Mouse (Mus musculus) mature B cell (primary cell): ENCODE measurements around the gene Gtf2ird1.
"Not testable (repeated sequence)": the region's sequence is repeated elsewhere in the genome, so short reads cannot be mapped to it uniquely, and the experiment has no call there.

Experiments used
- in situ Hi-C: fragments of 300-500 bp; cut with MboI; formaldehyde crosslinking; loops from 2 replicates; pipeline ENCODE4 v1.14.3; 2019

Gtf2ird1 gene

GRCm38 (mm10) chr5:134410307-134410836 lies 46.1 kb downstream of the Gtf2ird1 start:
- in situ Hi-C loops: no loop called here

DNA sequence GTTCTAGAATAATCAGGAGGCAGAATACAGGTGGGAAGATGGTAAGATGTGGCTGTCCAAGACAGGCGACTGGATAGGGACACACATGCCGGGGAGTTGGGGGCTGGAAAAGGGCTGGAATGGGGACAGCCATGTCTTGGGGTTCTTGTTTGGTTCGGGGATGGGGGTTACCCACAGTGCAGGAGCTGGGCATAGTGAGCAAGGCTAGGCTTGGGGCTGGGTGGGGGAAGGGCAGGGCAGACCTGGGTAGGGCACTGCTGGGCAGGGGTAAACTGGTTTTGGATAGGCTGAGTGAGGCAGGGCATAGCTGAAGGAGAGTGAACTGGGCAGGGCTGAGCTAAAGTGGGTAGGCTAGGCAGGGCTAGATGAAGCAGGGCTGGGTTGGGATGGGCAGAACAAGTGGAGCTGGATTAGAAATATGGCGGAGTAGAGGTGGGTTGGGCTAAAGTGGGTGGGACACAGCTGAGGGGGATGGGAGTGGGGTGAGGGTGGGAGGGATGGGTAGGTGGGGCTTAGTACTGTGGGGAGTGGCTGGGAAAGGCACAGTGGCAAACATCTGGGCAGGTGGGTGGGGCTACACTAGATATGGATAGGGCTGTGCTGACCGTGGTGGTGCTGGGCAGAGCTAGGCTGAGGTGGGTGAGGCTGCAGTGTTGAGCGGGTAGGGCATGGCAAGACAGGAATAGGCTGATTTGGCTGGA lies 46.8 kb downstream of the Gtf2ird1 start:
- in situ Hi-C loops: no loop called here

DNA sequence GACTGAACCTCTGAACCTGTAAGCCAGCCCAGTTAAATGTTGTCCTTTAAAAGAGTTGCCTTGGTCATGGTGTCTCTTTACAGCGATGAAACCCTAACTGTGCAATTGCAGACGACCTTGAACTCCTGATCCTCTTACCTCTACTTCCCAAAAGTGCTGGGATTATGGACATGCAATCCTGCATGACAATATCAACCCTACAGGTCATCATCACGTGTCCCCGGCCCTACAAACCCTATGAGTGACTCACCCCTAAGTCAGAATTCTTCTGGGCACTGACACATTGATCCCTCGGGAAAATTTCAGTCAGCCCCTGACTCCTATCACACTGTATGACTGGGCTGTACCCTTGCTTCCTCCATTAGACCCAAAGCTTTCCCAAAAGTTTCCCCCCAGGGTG lies 48.4 kb downstream of the Gtf2ird1 start:
- in situ Hi-C loops: no loop called here

DNA sequence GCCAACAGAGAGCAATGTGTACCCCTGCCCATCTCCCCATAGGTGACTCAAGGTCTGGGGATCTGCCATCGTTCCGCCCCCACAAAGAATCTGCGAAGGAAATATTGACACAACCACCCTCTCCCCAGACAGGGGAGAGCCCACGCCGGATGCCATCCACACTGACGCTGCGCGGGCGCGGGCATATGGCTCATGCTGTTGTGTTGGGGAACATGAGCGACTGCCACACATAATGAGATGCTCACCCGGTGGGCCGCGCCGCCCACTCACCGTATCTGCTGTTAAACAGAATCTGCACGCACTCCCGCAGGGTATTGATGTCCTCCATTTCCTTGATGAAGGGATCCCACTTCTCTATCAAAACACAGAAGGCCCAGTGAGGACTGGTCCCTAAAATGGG lies 54.7 kb downstream of the Gtf2ird1 start:
- in situ Hi-C loops: no loop called here

DNA sequence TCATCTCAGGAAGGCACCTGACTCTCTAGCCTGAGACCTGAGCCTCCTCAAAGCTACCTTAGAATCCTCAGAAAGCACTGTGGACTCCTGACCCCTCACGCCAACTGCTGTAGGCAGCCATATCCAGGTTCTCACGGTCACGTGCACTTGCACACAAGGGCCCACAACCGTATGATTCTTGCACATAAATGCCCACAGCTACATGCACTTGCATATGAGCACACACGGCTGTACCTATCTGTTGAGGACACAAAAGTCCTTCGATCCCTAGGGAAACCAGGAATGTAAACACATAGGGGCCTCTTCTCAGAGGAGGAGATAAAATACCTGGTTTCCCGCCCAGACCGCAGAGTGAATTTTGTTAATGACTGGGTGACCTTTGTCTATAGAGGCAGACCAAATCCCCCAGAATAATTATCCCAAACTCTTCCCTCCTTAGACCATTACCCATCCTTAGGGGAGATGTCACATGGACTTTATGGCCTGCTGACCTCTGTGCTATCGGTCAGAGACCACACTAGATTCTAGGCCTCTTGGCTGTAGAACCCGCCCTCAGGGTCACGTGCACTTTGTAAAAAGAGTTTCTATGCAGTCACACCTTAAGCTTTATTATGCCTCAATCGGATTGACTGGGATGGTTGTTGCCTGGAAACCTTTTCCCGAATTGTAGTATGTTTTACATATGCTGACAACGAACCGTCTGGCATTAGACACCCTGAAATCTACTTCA lies 58.9 kb downstream of the Gtf2ird1 start:
- in situ Hi-C loops: no loop called here

- in situ Hi-C loops: no loop called here
Observed at GRCm38 (mm10) chr5:134396519-134396918, 60.0 kb downstream of the Gtf2ird1 start.

DNA sequence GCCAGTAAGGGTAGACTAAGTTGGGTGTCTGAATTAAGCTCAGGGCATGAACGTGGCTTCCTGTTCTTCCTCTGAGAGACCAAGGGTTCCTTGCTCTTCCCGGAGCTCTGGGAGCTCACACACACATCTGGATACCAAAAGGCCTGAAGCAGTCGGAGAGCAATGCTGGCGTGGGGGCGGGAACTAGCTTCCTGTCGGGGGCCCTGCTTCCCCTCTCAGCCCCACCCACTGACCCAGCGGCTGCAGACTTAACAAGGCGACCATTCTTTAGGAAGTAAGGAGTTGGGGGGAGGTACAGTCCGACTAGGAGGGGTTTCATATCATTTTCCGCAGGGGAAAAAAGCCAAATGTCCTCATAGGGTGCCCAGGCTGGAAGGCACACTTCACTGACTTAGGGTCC lies 61.9 kb downstream of the Gtf2ird1 start:
- in situ Hi-C loops: no loop called here

GRCm38 (mm10) chr5:134393624-134394023 lies 62.9 kb downstream of the Gtf2ird1 start:
- in situ Hi-C loops: no loop called here

DNA sequence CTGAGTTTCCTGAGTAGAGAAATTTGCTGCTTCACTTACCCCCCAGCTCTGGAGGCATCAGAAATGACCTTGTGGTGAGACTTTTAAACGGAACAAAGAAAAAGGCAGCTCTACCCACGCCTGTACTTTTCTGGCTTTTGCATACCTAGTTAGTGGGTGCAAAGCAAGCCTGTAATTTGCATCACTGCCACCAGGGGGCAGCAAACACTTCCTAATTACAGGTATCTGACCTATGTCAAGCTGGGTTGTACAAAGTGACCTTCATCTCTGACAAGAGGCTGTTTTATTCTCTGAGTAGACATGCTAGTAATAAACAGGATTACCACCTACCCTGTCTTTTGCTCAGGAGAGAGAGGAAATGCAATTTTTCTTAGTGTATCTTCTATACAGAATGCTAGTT lies 71.4 kb downstream of the Gtf2ird1 start:
- in situ Hi-C loops: no loop called here

DNA sequence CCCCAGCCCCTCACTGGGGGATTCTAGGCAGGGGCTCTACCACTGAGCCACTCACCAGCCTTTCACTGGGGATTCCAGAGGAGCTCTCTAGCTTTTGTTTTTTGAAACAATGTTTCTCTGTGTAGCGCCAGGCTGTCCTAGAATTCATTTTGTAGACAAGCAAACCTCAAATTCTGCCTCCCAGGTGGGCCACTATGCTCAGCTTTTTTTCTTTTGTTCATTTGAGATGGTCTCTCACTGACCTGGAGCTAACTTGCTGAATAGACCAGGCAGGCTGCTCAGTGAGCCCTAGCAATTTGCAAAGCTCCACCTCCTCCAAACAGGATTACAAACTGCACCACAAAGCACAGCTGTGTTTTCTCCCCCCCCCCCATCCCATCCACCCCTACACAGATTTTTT lies 81.3 kb downstream of the Gtf2ird1 start:
- in situ Hi-C loops: no loop called here

DNA sequence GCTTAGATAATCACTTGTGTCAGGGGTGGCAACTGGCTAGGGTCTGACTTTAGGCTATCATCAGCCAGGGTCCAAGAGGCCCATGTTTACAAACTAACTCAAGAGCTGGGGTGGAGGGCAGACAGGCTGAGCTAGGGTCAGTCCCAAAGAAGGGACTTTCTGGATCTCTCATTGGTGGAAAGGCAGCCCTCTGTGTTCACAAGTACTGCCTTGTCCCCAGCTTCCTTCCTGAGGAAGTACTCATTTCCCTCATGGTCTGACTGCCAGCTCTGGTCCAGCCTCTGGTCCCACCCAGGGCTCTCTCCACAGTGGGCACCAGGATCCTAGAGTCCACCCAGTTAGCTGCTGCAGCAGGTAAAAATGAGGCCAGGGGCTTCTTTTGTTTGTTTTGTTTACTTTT lies 82.0 kb downstream of the Gtf2ird1 start:
- in situ Hi-C loops: no loop called here

- in situ Hi-C loops: no loop called here
Observed at GRCm38 (mm10) chr5:134373912-134374488, 82.5 kb downstream of the Gtf2ird1 start.

DNA sequence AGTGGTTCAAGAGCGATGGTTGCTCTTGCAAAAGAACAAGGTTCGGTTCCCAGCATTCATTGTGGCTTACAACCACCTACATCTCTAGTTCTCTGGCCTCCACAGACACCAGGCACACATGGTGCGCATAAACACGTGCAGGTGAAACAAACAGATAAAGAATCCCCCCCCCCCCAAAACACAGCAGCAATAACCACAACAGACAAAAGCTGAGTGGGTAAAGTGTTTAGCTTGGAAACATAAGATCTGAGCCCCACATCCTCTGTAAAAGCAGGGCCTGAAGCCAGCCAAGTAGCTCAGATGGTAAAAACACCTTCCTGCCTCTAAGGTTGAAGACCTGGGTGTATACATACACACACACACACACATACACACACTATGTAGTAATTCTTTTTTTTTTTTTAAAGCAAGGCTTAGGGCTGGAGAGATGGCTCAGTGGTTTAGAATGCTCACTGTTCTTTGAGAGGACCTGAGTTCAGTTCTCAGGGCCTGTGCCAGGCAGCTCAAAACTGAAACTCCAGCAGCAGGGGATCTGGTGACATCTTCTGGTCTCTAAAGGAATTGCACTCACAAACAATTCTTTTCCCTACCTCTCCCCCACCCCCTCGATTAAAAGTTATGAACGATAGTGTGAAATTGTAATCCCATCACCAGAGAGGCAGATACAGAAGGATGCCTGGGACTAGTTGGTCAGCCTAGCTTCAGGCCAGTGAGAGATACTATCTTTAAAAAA lies 83.4 kb downstream of the Gtf2ird1 start:
- in situ Hi-C loops: no loop called here

GRCm38 (mm10) chr5:134371511-134372289 lies 84.8 kb downstream of the Gtf2ird1 start:
- in situ Hi-C loops: no loop called here

DNA sequence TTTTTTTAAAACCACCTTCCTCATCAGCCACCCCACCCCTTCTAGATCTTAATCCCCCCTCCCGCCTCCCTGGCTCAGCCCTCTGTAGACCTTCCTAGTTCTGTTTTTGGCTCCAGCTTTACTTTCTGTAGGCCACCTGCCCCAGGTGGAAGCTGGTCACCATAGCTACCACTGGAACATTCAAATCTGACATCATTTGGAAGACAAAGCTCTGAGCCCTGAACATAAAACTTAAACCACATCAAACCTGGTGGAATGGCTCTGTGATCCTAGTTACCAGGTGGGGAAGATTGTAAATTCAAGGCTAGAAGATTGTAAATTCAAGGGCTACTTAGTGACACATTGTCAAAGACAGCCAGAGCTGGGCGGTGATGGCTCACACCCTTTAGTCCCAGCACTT lies 85.7 kb downstream of the Gtf2ird1 start:
- in situ Hi-C loops: no loop called here

DNA sequence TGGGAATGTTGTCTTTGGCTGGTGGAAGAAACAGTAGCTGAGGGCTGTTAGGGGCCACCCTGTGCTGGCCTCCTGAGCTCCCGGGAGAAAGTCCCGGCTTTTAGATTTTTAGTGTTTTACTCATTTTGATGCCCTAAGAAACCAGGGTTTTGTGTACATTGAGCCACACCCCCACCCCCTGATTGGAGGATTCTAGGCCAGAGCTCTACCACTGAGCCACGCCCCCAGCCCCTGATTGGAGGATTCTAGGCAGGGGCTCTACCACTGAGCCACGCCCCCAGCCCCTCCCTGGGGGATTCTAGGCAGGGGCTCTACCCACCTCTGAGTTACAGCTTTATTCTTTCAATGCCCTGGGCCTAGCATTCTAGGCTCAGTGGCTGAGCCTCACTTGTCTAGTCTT lies 97.4 kb downstream of the Gtf2ird1 start:
- in situ Hi-C loops: no loop called here

- in situ Hi-C loops: not testable (repeated sequence)
Observed at GRCm38 (mm10) chr5:134355372-134355771, 101.1 kb downstream of the Gtf2ird1 start.

DNA sequence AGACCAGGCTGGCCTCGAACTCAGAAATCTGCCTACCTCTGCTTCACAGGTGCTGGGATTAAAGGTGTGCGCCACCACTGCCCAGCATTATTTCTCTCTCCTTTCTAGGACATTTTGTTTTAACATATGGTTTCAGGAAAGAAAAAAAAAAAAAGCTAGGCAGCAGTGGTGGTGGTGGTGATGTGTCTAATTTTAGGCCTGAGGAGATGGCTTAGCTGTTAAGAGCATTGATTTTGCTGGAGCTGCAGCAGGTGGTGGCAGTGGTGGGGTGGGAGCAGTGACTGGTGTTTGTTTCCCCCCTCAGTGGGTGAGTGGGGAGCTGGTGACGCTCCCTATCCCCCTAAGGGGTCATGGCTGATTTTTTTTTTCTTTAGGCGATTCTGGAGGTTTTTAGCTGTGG lies 103.4 kb downstream of the Gtf2ird1 start:
- in situ Hi-C loops: no loop called here

DNA sequence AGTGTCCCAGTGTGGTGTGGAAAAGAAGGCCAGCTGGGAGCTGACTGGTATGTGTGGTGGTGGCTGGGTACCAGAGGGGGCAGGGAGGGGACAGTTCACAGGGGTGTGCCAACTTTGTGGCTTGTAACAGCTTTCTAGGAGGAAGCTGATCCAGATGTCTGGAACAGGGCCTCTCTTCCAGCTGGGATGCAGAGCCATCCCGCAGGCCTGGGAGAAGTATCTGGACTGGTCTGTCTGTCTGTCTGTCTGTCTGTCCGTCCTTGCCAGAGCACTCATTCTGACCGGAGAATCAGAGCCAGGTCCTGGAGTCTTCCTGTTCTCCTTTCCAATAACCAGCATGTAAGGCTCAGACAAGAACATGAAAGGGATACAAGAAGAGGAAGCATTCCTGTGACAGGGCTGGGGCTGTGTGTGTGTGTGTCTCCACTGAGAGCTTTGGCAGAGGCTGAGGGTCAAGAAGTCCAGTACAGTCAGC lies 104.0 kb downstream of the Gtf2ird1 start:
- in situ Hi-C loops: no loop called here

GRCm38 (mm10) chr5:134350660-134351059 lies 105.9 kb downstream of the Gtf2ird1 start:
- in situ Hi-C loops: no loop called here

GRCm38 (mm10) chr5:134347066-134347465 lies 109.5 kb downstream of the Gtf2ird1 start:
- in situ Hi-C loops: no loop called here
